Mouse (Mus musculus): ENCODE data around the gene Mxi1.

DNA sequence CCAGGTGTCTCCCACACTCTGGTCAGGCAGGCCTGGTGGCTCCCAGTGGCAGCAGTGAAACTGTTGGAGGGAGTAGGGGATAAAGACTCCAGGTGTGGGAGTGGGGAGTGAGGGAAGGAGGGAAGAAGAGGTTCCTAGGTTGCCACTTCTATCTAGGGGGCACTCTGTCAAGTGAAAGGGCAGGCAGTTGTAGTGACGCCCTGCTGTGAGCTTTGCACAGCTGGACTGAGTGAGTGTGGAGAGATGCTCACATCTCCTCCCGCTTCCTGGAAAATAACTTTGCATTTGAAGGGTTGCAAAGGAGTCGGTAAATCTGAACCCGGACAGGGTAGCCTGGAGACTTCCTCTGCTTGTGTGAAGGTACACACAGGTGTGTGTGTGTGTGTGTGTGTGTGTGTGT lies 687 bp upstream of the Mxi1 start:
- no peak for TF ChIP-seq CTCF (conservative IDR thresholded peaks at IDR 0.05; ENCODE audit: low read length)
- TF ChIP-seq NANOG (IDR thresholded peaks at IDR 0.05; ENCODE audit: borderline replicate concordance, low read length) = no peak
- TF ChIP-seq POU5F1 (IDR thresholded peaks at IDR 0.05; ENCODE audit: borderline replicate concordance, low read length) = no peak
